Mouse (Mus musculus): Measurements from ENCODE around the gene Ccdc65.

Ccdc65 gene

DNA sequence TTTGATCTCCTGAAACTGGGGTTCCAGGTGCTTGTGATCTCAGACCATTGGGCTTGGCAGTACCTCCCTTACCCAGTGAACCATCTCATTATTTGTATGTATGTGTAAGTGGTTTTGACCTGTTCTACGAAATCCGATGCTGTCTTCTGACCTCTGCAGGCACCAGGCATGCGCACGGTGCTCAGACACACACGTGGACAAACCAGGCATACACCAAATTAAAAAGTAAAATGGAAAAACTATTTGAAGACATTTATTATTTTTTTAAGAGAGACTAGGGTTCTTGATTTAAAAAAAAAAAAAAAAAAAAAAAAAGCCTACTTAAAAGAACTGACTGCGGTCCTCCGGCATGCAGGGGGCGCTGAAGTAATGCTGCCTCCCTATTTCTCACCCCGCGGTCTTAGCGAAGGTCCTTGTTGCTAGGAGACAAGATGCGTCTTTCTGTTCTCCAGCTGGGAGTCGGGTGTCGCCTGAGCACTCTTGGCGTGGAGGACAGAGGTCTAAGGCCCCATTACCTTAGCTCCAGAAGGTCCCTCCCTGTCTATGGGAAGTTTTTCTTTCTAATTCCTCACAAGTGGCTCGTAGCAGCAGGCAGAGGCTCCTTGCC is at the start of gene Ccdc65:
TSS of gene Ccdc65 (plus strand) at position 442 of the 607 bp plus-strand sequence.
- DNase-seq (ENCODE audit: low spot score in 2 of 2): peak; percentile 82 to 83

- DNase-seq (ENCODE audit: low spot score in 2 of 2): no peak
Observed at GRCm38 (mm10) chr15:98662198-98662566, 45.8 kb upstream of the Ccdc65 start.

GRCm38 (mm10) chr15:98662567-98663545 is 45.2 kb upstream of the Ccdc65 start, which contains the start of gene Ddx23:
Ddx23 (minus strand) TSS chr15:98662894.
- DNase-seq (ENCODE audit: low spot score in 2 of 2): peak; percentile 94 to 95

GRCm38 (mm10) chr15:98664042-98664907 is 43.7 kb upstream of the Ccdc65 start:
- peak; percentile 14 to 19 for DNase-seq (ENCODE audit: low spot score in 2 of 2)

DNA sequence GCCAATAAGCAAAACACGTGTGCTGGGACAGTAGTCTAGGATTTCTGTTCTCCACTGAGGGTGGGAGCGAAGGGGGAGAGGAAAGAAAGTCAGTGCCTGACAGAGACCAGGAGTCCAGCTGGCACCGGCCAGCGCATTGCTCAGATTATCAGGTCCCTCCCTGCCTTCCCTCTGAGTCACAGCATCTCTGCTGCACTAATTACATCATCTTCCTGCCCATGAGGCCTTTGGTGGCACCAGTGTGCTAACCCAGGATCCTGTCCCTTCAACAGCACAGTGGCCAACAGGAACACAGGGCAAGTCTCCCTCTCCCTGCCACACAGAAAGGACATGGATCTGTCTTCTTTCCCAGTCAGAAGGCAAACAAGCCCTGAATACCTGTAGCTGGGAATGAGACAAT is 35.4 kb upstream of the Ccdc65 start:
- DNase-seq (ENCODE audit: low spot score in 2 of 2): peak in 1 of 2 experiments; percentile 35

DNA sequence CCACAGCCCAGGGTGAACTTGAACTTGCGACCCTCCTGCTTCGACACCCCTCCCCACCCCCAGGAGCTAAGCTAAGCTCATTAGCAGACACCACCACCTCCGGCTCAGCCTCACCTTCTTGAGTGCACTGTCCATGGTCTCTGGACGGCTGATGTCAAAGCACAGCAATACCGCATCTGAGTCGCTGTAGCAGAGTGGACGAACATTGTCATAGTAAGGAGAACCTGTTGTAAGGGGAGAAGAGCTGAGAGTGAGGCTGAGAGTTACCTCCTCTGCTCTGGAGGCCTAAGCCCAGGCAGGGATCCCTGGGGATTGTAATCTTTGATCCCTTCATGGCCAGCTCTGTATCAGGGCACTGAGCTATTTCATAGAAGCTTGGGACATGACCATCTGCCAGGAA is 34.3 kb upstream of the Ccdc65 start:
- DNase-seq (ENCODE audit: low spot score in 2 of 2): no peak

GRCm38 (mm10) chr15:98674284-98674993 is 33.6 kb upstream of the Ccdc65 start:
- no peak for DNase-seq (ENCODE audit: low spot score in 2 of 2)

GRCm38 (mm10) chr15:98674994-98675545 is 32.9 kb upstream of the Ccdc65 start:
- DNase-seq (ENCODE audit: low spot score in 2 of 2): no peak

- no peak for DNase-seq (ENCODE audit: low spot score in 2 of 2)
Observed at GRCm38 (mm10) chr15:98675634-98676250, 32.3 kb upstream of the Ccdc65 start.

GRCm38 (mm10) chr15:98676471-98676870 is 31.5 kb upstream of the Ccdc65 start:
- peak in 1 of 2 experiments; percentile 12 for DNase-seq (ENCODE audit: low spot score in 2 of 2)

GRCm38 (mm10) chr15:98676940-98677728 is 30.9 kb upstream of the Ccdc65 start, which contains the start of gene Rnd1:
Rnd1 (minus strand) TSS chr15:98677461.
- peak; percentile 88 to 94 for DNase-seq (ENCODE audit: low spot score in 2 of 2)

GRCm38 (mm10) chr15:98677977-98678376 is 30.0 kb upstream of the Ccdc65 start:
- DNase-seq (ENCODE audit: low spot score in 2 of 2): no peak

DNA sequence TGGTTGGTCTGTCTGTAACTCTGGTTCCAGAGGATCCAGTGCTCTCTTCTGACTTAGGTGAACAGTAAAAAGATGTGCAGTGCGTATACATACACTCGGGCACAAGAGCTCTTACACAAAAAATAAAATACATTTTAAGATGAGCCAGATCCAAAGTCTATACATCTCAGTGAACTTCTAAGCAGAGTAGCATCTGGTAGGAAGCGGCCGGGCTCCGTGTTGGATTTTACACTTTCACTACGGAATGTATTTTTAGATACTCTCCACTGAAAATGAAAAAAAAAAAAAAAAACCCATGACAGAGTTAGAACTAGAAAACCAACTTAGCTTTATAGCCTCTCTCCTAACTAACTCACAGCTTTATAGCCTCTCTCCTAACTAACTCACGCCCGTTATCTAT is 27.3 kb upstream of the Ccdc65 start:
- no peak for DNase-seq (ENCODE audit: low spot score in 2 of 2)

- DNase-seq (ENCODE audit: low spot score in 2 of 2): no peak
Observed at GRCm38 (mm10) chr15:98681633-98682032, 26.4 kb upstream of the Ccdc65 start.

DNA sequence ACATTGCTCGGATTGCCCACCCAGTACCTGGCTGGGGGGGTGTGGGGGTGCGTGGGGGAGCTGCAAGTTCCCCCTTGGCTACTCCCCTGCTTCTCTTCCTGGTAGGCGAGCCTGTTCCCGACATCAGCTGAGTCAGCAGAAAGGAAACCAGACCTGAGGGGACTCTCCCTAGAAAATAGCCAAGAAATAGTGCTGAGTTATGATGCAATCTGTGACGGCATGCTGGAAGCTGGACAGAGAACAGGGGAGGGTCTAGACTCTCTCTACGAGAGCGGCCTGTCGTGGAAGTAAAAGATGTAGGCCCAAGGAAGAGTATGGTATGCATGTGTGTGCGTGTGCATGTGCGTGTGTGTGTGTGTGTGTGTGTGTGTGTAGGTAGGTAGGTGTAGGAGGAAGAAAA is 24.8 kb upstream of the Ccdc65 start:
- no peak for DNase-seq (ENCODE audit: low spot score in 2 of 2)

GRCm38 (mm10) chr15:98683746-98684145 is 24.3 kb upstream of the Ccdc65 start:
- no peak for DNase-seq (ENCODE audit: low spot score in 2 of 2)

- DNase-seq (ENCODE audit: low spot score in 2 of 2): no peak
Observed at GRCm38 (mm10) chr15:98685926-98686325, 22.1 kb upstream of the Ccdc65 start.

GRCm38 (mm10) chr15:98689682-98690081 is 18.3 kb upstream of the Ccdc65 start:
- no peak for DNase-seq (ENCODE audit: low spot score in 2 of 2)

GRCm38 (mm10) chr15:98691486-98692147 is 16.4 kb upstream of the Ccdc65 start:
- DNase-seq (ENCODE audit: low spot score in 2 of 2): no peak
